Mouse (Mus musculus) lung, postnatal 0 days (tissue): Measurements from ENCODE around the gene Neurl4. TPM values are rescaled to one million over a fixed set of nuclear protein-coding genes. Genes with fewer than 3 reads are reported as not detected.

Experiments
- ATAC-seq: fragments of 200-750 bp; cut with Nextera tagmentation; 2 replicates; pipeline ENCODE4 v1.8.0; 2017; ENCODE audit warnings: moderate library complexity
- DNase-seq: peaks from one replicate; pipeline ENCODE4 v3.0.0-alpha.2; 2016; ENCODE audit warnings: low spot score
- H3K27ac ChIP-seq: fragments of 300-500 bp; sonication (generic); 2 replicates; pipeline ENCODE4 v1.5.1; 2014; ENCODE audit warnings: antibody characterized with exemption, mild to moderate bottlenecking, low read length, mixed read lengths
- H3K27me3 ChIP-seq: fragments of 300-500 bp; sonication (generic); replicated peaks from 2 replicates; pipeline ENCODE4 v1.6.1; 2014; ENCODE audit warnings: low read length, mixed read lengths; ENCODE audit not compliant: insufficient read depth
- H3K36me3 ChIP-seq: fragments of 300-500 bp; sonication (generic); 2 replicates; pipeline ENCODE4 v1.6.1; 2014; ENCODE audit warnings: low read length, mixed read lengths; ENCODE audit not compliant: insufficient read depth
- H3K4me1 ChIP-seq: fragments of 300-500 bp; sonication (generic); 2 replicates; pipeline ENCODE4 v1.6.1; 2014; ENCODE audit warnings: antibody characterized with exemption, low read depth, low read length, mixed read lengths; ENCODE audit not compliant: insufficient read depth
- H3K4me2 ChIP-seq: fragments of 300-500 bp; sonication (generic); replicated peaks from 2 replicates; pipeline ENCODE4 v1.6.1; 2014; ENCODE audit warnings: low read depth, mild to moderate bottlenecking, low read length, moderate library complexity, mixed read lengths
- H3K4me3 ChIP-seq: fragments of 300-500 bp; sonication (generic); 2 replicates; pipeline ENCODE4 v1.5.1; 2014; ENCODE audit warnings: low read depth, low read length
- H3K9ac ChIP-seq: fragments of 300-500 bp; sonication (generic); replicated peaks from 2 replicates; pipeline ENCODE4 v1.6.1; 2014; ENCODE audit warnings: low read depth, mild to moderate bottlenecking
- H3K9me3 ChIP-seq: fragments of 300-500 bp; sonication (generic); 2 replicates; pipeline ENCODE4 v1.6.1; 2016; ENCODE audit warnings: low read length, mixed read lengths
- CTCF ChIP-seq: IDR thresholded peaks from 2 replicates; pipeline ENCODE4 v1.5.1; 2016; ENCODE audit warnings: antibody characterized with exemption, mild to moderate bottlenecking
- EP300 ChIP-seq: IDR thresholded peaks from 2 replicates; pipeline ENCODE4 v1.6.1; 2016; ENCODE audit warnings: antibody characterized with exemption, mild to moderate bottlenecking, control low read depth
- WGBS: fragments of 180-500 bp; shearing (Covaris S2); extraction: QIAGEN DNeasy Blood & Tissue Kit; methylation state at CpG from one replicate; pipeline ENCODE4 v1.1.7; 2014; 5-methylcytosine and 5-hydroxymethylcytosine counted together
- polyA plus RNA-seq: library from polyadenylated mRNA; unstranded; fragments of >200 nt; fragmentation: Nextera tagmentation; extraction: Ambion mirVana; gene quantifications from 2 replicates; pipeline ENCODE4 v1.2.1, GENCODE M21; 2015

Neurl4 gene
- polyA plus RNA-seq, 1 experiment from 2014 or later = 3.9 TPM

DNA sequence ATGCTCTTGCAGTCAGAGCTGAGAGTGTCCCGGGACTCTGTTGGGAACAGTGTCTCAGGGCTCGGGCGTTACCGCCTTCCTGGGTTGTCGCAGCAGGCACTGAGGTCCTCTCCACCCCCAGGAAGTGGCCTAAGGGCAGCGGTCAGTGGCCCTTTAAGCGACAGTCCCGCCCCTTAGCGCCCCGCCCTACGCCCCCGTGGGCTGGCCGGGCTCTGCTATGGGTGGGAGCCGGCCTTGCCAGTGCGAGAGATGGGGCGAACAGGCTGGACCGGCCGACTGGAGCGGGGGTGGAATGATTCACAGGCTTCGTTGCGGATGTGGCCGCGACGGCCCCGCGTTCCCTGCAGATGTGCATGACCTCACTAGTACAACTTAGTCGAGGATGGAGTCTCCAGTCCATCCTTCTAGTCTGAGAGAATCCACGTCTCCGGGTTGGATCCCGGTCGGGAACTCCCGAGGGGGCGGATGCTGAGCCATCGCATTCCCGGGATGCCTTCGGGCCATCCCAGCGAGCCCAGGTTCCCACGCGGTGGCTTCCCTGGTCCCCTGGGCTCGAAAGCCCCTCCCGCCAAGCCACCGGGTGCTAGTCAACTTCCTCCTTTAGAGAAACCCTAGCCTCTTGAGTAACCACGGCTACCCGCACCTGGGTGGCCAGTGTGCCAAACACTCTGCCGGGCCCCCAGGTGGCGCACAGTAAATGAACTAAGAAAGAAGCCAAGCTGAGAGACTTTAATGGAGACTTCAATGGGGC, 19.8 kb upstream of the Neurl4 start, which contains the start of gene Kctd11:
Gene Kctd11, minus strand, starts transcription at position 554 of the 751 bp plus-strand sequence.
- H3K4me1 ChIP-seq = peaks cover 13% of the 10 kb centered on the region
- H3K4me3 ChIP-seq = peak within 1 kb of the TSS; percentile 56
- H3K36me3 ChIP-seq = no peaks in the 10 kb centered on the region
- TF ChIP-seq EP300 = no peak; the same call in none of the 2 replicates
- peak; percentile 59 for TF ChIP-seq CTCF
- ATAC-seq (peak; percentile 92), DNase-seq (peak; percentile 95)
- H3K4me2 ChIP-seq = peak within 1 kb of the TSS; percentile 75
- WGBS = under 1% methylated on average over 46 of the region's 46 CpGs
- H3K9me3 ChIP-seq = no peaks in the 10 kb centered on the region
- H3K9ac ChIP-seq = peak within 1 kb of the TSS; percentile 51
- no peaks in the 10 kb centered on the region for H3K27me3 ChIP-seq
- peak within 1 kb of the TSS; percentile 94 for H3K27ac ChIP-seq

- Histone ChIP-seq H3K27ac (peak overlapping the region; percentile 94), H3K4me2 (peak overlapping the region; percentile 75), H3K4me1 (peaks cover 11% of the 10 kb centered on the region), H3K27me3 (no peaks in the 10 kb centered on the region), H3K9ac (peak overlapping the region; percentile 51; the same call in 1 of the 2 replicates), H3K9me3 (no peaks in the 10 kb centered on the region), H3K36me3 (no peaks in the 10 kb centered on the region), H3K4me3 (peak overlapping the region; percentile 56)
- 52% methylated on average over 21 of the region's 21 CpGs for WGBS
- ATAC-seq (no peak), DNase-seq (peak; percentile 23)
- no peak for TF ChIP-seq CTCF
- TF ChIP-seq EP300 = no peak
These were observed 18.8 kb upstream of the Neurl4 start for GRCm38 (mm10) chr11:69881787-69882670.

DNA sequence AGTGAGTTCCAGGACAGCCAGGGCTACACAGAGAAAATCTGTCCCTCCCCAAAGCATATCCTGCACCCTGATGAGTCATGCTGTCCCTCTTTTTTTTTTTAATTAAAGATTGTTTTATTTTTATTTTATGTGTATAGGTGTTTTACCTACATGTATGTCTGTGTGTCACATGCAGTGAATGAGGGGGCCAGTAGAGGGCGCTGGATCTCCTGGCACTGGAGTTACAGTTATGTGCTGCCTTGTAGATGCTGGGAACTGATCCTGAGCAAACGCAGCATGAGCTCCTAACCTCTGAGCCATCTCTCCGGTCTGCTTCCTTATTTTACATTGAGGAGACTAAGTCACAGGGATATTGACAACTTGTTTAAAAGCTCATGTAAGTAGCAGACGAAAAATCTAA, 17.8 kb upstream of the Neurl4 start:
- no peaks in the 10 kb centered on the region for H3K9me3 ChIP-seq
- ATAC-seq (no peak), DNase-seq (no peak)
- H3K9ac ChIP-seq = no peak overlapping the region
- WGBS = 58% methylated on average over 4 of the region's 4 CpGs
- H3K4me2 ChIP-seq = no peak overlapping the region
- peaks cover 11% of the 10 kb centered on the region for H3K4me1 ChIP-seq
- no peak overlapping the region for H3K27ac ChIP-seq
- H3K36me3 ChIP-seq = no peaks in the 10 kb centered on the region
- no peak for TF ChIP-seq EP300
- peak; percentile 60 for TF ChIP-seq CTCF
- H3K4me3 ChIP-seq = no peak overlapping the region
- no peaks in the 10 kb centered on the region for H3K27me3 ChIP-seq

GRCm38 (mm10) chr11:69883527-69884151, 17.2 kb upstream of the Neurl4 start:
- no peak for DNase-seq
- Histone ChIP-seq H3K4me1 (peaks cover 11% of the 10 kb centered on the region), H3K9ac (no peak overlapping the region), H3K36me3 (no peaks in the 10 kb centered on the region), H3K4me2 (no peak overlapping the region), H3K27ac (0 out of 2 replicates have a peak overlapping the region, but pooled peaks have one; percentile 62), H3K9me3 (no peaks in the 10 kb centered on the region), H3K27me3 (no peaks in the 10 kb centered on the region), H3K4me3 (no peak overlapping the region)
- WGBS = 80% methylated on average over 8 of the region's 8 CpGs
- TF ChIP-seq CTCF = no peak
- TF ChIP-seq EP300 = no peak
- no peak for ATAC-seq

- H3K36me3 ChIP-seq = no peaks in the 10 kb centered on the region
- TF ChIP-seq EP300 (no peak), CTCF (no peak)
- H3K4me3 ChIP-seq = no peak overlapping the region
- DNase-seq (no peak), ATAC-seq (no peak)
- 0 out of 2 replicates have a peak overlapping the region, but pooled peaks have one; percentile 12 for H3K9ac ChIP-seq
- peak overlapping the region; percentile 62 for H3K27ac ChIP-seq
- WGBS = 44% methylated on average over 9 of the region's 9 CpGs
- peaks cover 11% of the 10 kb centered on the region for H3K4me1 ChIP-seq
- H3K27me3 ChIP-seq = no peaks in the 10 kb centered on the region
- no peaks in the 10 kb centered on the region for H3K9me3 ChIP-seq
- H3K4me2 ChIP-seq = peak overlapping the region; percentile 17; the same call in 1 of the 2 replicates
These were observed 16.6 kb upstream of the Neurl4 start for GRCm38 (mm10) chr11:69884240-69884639.
